Mouse (Mus musculus) midbrain, embryonic 14.5 days (tissue): Measurements from ENCODE around the gene Plekhm2. TPM values are rescaled to one million over a fixed set of nuclear protein-coding genes. Genes with fewer than 3 reads are reported as not detected.

Experiments used
- ATAC-seq: fragments of 200-750 bp; cut with Nextera tagmentation; 2 replicates; pipeline ENCODE4 v1.8.0; 2017; ENCODE audit warnings: moderate number of reproducible peaks, moderate library complexity; ENCODE audit not compliant: low FRiP score, low TSS enrichment
- DNase-seq: peaks from one replicate; pipeline ENCODE4 v3.0.0-alpha.2; 2015
- H3K27ac ChIP-seq: fragments of 300-500 bp; sonication (generic); replicated peaks from 2 replicates; pipeline ENCODE4 v1.5.1; 2014; ENCODE audit warnings: mild to moderate bottlenecking, low read depth, low read length, moderate library complexity
- H3K27me3 ChIP-seq: fragments of 300-500 bp; sonication (generic); 2 replicates; pipeline ENCODE4 v1.6.1; 2014; ENCODE audit warnings: low read length, control low read depth, mixed read lengths; ENCODE audit not compliant: control insufficient read depth, insufficient read depth
- H3K36me3 ChIP-seq: fragments of 300-500 bp; sonication (generic); 2 replicates; pipeline ENCODE4 v1.6.1; 2014; ENCODE audit warnings: low read length, control low read depth; ENCODE audit not compliant: control insufficient read depth, insufficient read depth
- H3K4me1 ChIP-seq: fragments of 300-500 bp; sonication (generic); 2 replicates; pipeline ENCODE4 v1.6.1; 2014; ENCODE audit warnings: mild to moderate bottlenecking, antibody characterized with exemption, low read length, control low read depth; ENCODE audit not compliant: control insufficient read depth, insufficient read depth
- H3K4me2 ChIP-seq: fragments of 300-500 bp; sonication (generic); 2 replicates; pipeline ENCODE4 v1.6.1; 2014; ENCODE audit warnings: mild to moderate bottlenecking, low read length, moderate library complexity
- H3K4me3 ChIP-seq: fragments of 300-500 bp; sonication (generic); replicated peaks from 2 replicates; pipeline ENCODE4 v1.5.1; 2014; ENCODE audit warnings: low read depth, low read length
- H3K9ac ChIP-seq: fragments of 300-500 bp; sonication (generic); replicated peaks from 2 replicates; pipeline ENCODE4 v1.6.1; 2014; ENCODE audit warnings: mild to moderate bottlenecking, low read length, moderate library complexity
- H3K9me3 ChIP-seq: fragments of 300-500 bp; sonication (generic); 2 replicates; pipeline ENCODE4 v1.6.1; 2016; ENCODE audit warnings: low read length, control low read depth, mixed read lengths; ENCODE audit not compliant: control insufficient read depth
- WGBS: fragments of 180-500 bp; shearing (Covaris S2); extraction: QIAGEN DNeasy Blood & Tissue Kit; methylation state at CpG from one replicate; pipeline ENCODE4 v1.1.7; 2014; 5-methylcytosine and 5-hydroxymethylcytosine counted together
- polyA plus RNA-seq: library from polyadenylated mRNA; unstranded; fragments of >200 nt; fragmentation: Nextera tagmentation; extraction: Ambion mirVana; gene quantifications from 2 replicates; pipeline ENCODE4 v1.2.1, GENCODE M21; 2014

Plekhm2 gene
- polyA plus RNA-seq, 1 experiment from 2014 or later, result 5.1 TPM

DNA sequence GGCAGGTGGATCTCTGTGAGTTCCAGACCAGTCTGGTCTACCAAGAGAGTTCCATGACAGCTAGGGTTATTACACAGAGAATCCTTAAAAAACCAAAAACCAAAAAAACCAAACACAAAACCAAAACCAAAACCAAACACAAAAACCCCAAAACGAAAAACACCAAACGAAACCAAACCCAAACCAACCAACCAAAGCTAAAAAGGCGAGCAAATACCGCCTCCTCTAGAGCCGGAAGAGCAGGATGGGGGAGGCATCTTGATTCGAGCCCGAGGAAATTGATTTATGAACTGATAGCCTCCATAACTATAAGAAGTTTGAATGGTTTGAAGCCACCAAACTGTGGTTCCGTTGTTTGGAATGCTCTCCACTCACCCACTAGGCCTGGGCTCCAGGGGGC is 80.8 kb downstream of the Plekhm2 start:
- H3K27me3 ChIP-seq, result no peaks in the 10 kb centered on the region
- no peak overlapping the region for H3K4me3 ChIP-seq
- DNase-seq (no peak), ATAC-seq (no peak)
- H3K36me3 ChIP-seq, result peaks cover 12% of the 10 kb centered on the region
- no peak overlapping the region for H3K9ac ChIP-seq
- no peaks in the 10 kb centered on the region for H3K9me3 ChIP-seq
- no peak overlapping the region for H3K4me2 ChIP-seq
- H3K4me1 ChIP-seq, result no peaks in the 10 kb centered on the region
- H3K27ac ChIP-seq, result no peak overlapping the region
- WGBS, result 93% methylated on average over 8 of the region's 8 CpGs

DNA sequence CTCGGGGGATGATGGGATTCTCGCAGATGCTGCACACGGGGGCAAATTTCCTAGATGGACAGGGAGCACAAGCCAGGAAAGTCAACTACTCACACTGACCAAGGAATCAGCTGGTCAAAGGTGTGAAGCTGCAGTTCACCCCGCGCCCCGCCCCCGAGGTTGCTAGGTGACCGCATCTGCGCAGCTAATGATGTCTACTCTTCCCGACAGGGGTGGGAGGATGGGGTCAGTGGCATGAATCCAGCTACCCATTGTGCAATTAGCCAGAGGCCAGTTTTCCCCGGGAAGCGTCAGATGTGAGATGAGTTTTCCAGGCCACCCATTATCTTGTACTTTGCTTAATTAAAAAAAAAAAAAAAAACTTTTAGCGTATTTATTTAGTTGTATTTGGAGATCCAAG is 83.6 kb downstream of the Plekhm2 start:
- WGBS, result 78% methylated on average over 13 of the region's 13 CpGs

DNA sequence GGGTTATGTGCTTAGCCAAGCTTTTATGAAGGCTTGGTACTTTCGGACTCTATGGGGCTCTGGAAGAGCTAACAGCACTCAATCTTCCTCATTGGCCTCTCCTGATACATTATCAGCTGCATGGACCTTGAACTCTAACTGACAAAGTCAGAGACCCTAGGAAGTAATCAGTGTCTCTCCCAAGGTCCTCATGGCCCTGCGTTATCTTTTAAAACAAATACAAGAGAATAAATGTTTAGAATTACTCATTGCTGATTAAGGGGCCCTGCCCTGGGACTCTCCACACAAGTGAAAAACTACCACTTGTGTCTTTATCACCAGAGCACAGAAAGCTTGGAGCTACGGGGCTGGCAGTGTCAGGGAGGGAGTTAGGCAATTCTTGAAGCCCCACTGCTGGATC is 85.9 kb downstream of the Plekhm2 start:
- H3K27ac ChIP-seq, result no peak overlapping the region
- no peaks in the 10 kb centered on the region for H3K27me3 ChIP-seq
- no peak overlapping the region for H3K9ac ChIP-seq
- H3K9me3 ChIP-seq, result no peaks in the 10 kb centered on the region
- peaks cover 14% of the 10 kb centered on the region for H3K36me3 ChIP-seq
- WGBS, result 84% methylated on average over 3 of the region's 3 CpGs
- ATAC-seq (no peak), DNase-seq (no peak)
- H3K4me1 ChIP-seq, result no peaks in the 10 kb centered on the region
- no peak overlapping the region for H3K4me2 ChIP-seq
- no peak overlapping the region for H3K4me3 ChIP-seq

More for the DNA sequence above, 83.6 kb downstream of the Plekhm2 start:
- no peak overlapping the region for H3K9ac ChIP-seq
- H3K4me1 ChIP-seq, result no peaks in the 10 kb centered on the region
- ATAC-seq (no peak), DNase-seq (no peak)
- H3K4me3 ChIP-seq, result no peak overlapping the region
- peaks cover 18% of the 10 kb centered on the region for H3K36me3 ChIP-seq
- H3K27ac ChIP-seq, result no peak overlapping the region
- H3K27me3 ChIP-seq, result no peaks in the 10 kb centered on the region
- H3K4me2 ChIP-seq, result no peak overlapping the region
- no peaks in the 10 kb centered on the region for H3K9me3 ChIP-seq

DNA sequence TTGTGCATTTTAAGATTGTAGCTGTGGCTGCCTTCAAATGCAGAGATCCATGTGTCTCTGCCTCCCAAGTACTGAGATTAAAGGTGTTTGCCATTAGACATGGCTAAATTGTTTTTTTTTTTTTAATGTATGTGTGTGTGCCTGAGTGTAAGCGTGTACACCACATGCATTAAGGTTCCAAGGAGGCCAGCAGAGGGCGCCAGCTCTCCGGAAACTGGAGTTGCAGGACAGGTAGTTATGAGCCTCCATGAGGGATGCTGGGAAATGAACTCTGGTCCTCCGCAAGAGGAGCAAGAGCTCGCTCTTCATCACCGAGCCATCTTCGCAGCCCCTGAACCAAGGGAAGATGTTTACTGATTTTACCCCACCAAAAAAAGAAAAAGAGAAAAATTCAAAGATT is 87.8 kb downstream of the Plekhm2 start:
- Histone ChIP-seq H3K9me3 (no peaks in the 10 kb centered on the region), H3K27ac (no peak overlapping the region), H3K36me3 (peaks cover 10% of the 10 kb centered on the region; the same call in 1 of the 2 replicates), H3K27me3 (no peaks in the 10 kb centered on the region), H3K4me2 (no peak overlapping the region), H3K4me3 (no peak overlapping the region), H3K4me1 (no peaks in the 10 kb centered on the region), H3K9ac (no peak overlapping the region)
- DNase-seq, result no peak
- ATAC-seq, result no peak
- WGBS, result 95% methylated on average over 7 of the region's 7 CpGs

DNA sequence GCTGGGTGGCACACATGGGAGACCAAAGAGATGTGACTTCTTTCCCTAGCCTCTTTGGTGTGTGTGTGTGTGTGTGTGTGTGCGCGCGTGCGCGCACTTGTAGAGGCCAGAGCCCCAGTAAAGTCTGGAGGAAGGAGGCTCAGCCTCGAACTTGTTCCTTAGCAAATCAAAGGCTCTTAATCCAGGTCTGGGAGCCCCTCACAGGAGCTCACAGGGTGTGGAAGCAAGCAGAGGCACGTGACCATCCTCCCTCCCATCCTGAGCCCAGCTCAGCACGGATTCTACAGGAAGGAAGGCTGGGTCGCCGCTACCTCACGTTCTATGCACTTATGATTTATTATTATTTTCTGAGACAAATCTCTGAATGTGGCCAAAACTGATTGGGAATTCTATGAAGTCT is 88.3 kb downstream of the Plekhm2 start:
- WGBS, result 84% methylated on average over 11 of the region's 11 CpGs
- H3K4me1 ChIP-seq, result no peaks in the 10 kb centered on the region
- H3K9me3 ChIP-seq, result no peaks in the 10 kb centered on the region
- H3K4me3 ChIP-seq, result no peak overlapping the region
- no peaks in the 10 kb centered on the region for H3K27me3 ChIP-seq
- H3K27ac ChIP-seq, result no peak overlapping the region
- DNase-seq (no peak), ATAC-seq (no peak)
- H3K9ac ChIP-seq, result no peak overlapping the region
- peaks cover 10% of the 10 kb centered on the region; the same call in 1 of the 2 replicates for H3K36me3 ChIP-seq
- no peak overlapping the region for H3K4me2 ChIP-seq

Other genes starting within 250 kb of the Plekhm2 start
- not detected in 2 replicates for gene Clcnkb, start 248.9 kb downstream of the Plekhm2 start, polyA plus RNA-seq
- not detected in 2 replicates for gene Hspb7, start 244.1 kb downstream of the Plekhm2 start, polyA plus RNA-seq
- gene Srarp, start 228.8 kb downstream of the Plekhm2 start, polyA plus RNA-seq, result 0.24 and 0.74 TPM in 2 replicates
- gene Zbtb17, start 220.2 kb downstream of the Plekhm2 start, polyA plus RNA-seq, result 42.0 and 49.2 TPM in 2 replicates
- 17.3 and 23.9 TPM in 2 replicates for gene Spen, start 126.3 kb downstream of the Plekhm2 start, polyA plus RNA-seq
- 32.6 and 34.2 TPM in 2 replicates for gene Fblim1, start 58.8 kb downstream of the Plekhm2 start, polyA plus RNA-seq
- gene Tmem82, start 46.3 kb downstream of the Plekhm2 start, polyA plus RNA-seq, result 0.08 and 0.16 TPM in 2 replicates
- 0.11 TPM in 1 of 2 replicates, not detected in the other for gene Slc25a34, start 41.1 kb downstream of the Plekhm2 start, polyA plus RNA-seq
- gene Rsc1a1, start 20.7 kb upstream of the Plekhm2 start, polyA plus RNA-seq, result not detected in 2 replicates
- 9.6 and 12.9 TPM in 2 replicates for gene Ddi2, start 58.5 kb upstream of the Plekhm2 start, polyA plus RNA-seq
- not detected in 2 replicates for gene Agmat, start 81.8 kb upstream of the Plekhm2 start, polyA plus RNA-seq
- 6.0 and 6.7 TPM in 2 replicates for gene Dnajc16, start 126.0 kb upstream of the Plekhm2 start, polyA plus RNA-seq
- 18.4 and 18.5 TPM in 2 replicates for gene Casp9, start 128.7 kb upstream of the Plekhm2 start, polyA plus RNA-seq
- not detected in 2 replicates for gene Cela2a, start 161.3 kb upstream of the Plekhm2 start, polyA plus RNA-seq
- gene Ctrc, start 181.5 kb upstream of the Plekhm2 start, polyA plus RNA-seq, result not detected in 2 replicates
- 53.8 and 54.0 TPM in 2 replicates for gene Efhd2, start 210.0 kb upstream of the Plekhm2 start, polyA plus RNA-seq